Mouse (Mus musculus) megakaryocyte, embryonic 14.5 days (primary cell): Measurements from ENCODE around the gene Mcrip2.

Experiments
- FLI1 ChIP-seq: IDR thresholded peaks from 2 replicates; pipeline ENCODE4 v1.6.1; 2012; ENCODE audit warnings: low read length, inconsistent platforms, mixed read lengths
- GATA1 ChIP-seq: IDR thresholded peaks from 3 replicates; pipeline ENCODE4 v1.6.1; 2012; ENCODE audit warnings: mixed read lengths, low read length, inconsistent platforms, borderline replicate concordance

GRCm38 (mm10) chr17:25867509-25867835 is 1.1 kb downstream of the Mcrip2 start:
- TF ChIP-seq GATA1 = no peak
- TF ChIP-seq FLI1 = no peak
